Mouse (Mus musculus): Measurements from ENCODE around the gene Tmc5.

DNA sequence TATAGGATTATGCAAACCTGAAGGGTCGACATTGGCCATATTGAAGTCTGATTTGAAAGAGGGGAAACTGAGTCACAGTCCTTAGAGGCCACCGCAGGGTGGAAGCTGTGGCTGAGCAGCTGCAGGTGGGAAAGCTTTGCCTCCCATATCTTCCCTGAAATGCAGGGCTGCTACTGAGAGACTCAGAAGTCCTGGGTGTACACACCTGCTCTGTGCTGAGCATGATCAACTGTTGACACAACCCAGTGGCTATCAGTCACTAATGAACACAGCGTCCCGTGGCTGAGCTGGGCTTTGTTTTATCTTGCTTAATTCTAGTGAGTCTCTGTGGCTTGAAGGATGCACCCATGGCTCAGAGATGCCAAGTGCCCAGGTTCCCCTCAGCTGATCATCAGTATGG, 53.0 kb downstream of the Tmc5 start:
- TF ChIP-seq CTCF (conservative IDR thresholded peaks at IDR 0.05; ENCODE audit: insufficient read depth, insufficient read length, low read depth, low read length) (no peak), POLR2A (IDR thresholded peaks at IDR 0.05; ENCODE audit: low read depth, low read length) (no peak)

Measured in kidney, adult 2 months (tissue).